Mouse (Mus musculus) left cerebral cortex, adult 9 months (tissue): ENCODE results near the gene Col5a2.
"Not testable (repeated sequence)": the region's sequence is repeated elsewhere in the genome, so short reads cannot be mapped to it uniquely, and the experiment has no call there.

ENCODE experiments used
- DNase-seq, 2 experiments: peaks; one replicate each; pipeline ENCODE4 v3.0.0; 2022; ENCODE audit warnings: low spot score in 2 of 2

Col5a2 gene

GRCm38 (mm10) chr1:45429145-45429544, 73.9 kb downstream of the Col5a2 start:
- DNase-seq = not testable (repeated sequence)

DNA sequence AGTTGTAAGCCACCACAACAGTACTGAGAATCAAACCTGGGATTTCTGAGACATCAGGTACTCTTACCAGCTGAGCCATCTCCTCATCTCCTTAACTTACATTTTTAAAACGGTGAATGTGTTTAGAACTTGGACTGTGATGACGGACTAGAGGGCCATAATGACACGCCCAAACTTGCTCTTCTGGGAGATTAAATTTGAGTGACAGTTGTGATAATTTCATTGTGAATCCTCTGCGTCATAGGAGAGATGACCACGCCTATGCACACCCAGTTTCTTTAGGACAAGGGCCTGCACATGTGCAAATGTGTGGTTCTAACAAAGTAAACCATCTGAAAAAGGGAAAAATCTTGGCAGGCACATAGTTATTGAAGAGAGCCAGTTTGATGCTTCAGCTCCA, 79.2 kb downstream of the Col5a2 start:
- DNase-seq = no peak

- DNase-seq = no peak
Observed at GRCm38 (mm10) chr1:45420554-45420953, 82.5 kb downstream of the Col5a2 start.

DNA sequence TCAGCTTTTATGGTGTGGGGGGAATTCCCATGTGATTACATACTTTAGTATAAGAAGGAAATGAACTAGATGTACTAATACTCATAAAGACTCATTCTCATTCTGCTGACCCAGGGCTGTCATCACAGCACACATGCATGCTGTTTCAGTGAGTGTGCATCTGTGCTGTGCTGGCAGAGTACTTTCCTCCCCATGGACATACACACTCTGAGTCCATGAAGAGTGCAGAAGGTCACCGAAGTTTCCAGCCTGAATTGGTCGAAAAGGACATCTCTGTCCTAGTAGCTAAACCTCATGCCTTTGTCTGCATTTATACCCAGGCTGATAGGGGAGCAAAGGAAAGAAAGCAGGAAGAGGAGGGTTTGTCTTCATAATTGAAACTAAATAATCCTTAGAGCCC, 83.2 kb downstream of the Col5a2 start:
- no peak for DNase-seq

GRCm38 (mm10) chr1:45381866-45382265, 121.2 kb downstream of the Col5a2 start:
- no peak for DNase-seq

DNA sequence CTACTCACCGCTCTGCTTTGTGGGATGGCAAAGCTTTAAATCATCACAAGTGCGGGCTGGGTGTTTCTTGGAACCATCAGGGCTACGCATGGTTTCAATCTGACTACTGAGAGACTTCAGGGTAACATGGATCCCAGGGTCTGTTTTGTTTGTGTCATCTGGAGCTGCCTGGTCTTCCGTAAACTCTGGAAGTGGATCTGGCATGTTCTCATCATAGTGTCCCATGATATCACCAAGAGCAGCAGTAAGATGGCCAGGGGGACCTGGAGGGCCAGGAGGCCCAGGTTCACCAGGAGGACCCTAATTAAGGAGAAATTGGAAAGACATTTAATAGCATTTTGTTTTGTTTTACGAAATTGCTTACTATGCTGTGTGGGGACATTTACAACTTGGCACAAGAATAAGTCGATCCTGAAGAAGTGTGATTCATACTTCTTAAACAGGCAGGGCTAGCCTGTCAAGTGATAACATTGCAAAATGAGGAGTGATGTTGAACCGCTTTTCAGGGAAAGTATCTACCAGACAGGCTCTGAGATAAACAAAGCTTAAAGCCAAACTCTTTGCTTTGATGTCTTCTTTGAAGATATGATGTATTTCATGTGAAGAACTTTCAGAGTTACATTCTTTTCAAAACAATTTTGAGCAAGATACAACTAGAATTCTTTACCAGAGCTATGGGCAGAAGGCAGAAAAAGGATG, 122.9 kb downstream of the Col5a2 start:
- no peak for DNase-seq

GRCm38 (mm10) chr1:45365427-45365826, 137.7 kb downstream of the Col5a2 start:
- no peak for DNase-seq

GRCm38 (mm10) chr1:45363274-45363673, 139.8 kb downstream of the Col5a2 start:
- DNase-seq = no peak

DNA sequence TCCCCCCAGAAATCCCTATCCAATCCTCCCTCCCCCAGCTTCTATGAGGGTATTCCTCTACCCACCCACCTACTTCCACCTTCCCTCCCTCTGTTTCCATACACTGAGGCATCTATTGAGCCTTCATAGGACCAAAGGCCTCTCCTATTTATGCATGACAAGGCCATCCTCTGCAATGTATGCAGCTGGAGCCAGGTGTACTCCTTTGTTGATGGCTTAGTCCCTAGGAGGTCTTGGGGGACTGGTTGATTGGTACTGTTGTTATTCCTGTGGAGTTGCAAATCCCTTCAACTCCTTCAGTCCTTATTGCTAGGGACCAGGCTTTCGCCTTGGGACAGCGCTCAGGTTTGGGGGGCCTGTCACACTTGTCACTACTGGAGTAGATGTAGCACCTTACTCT, 143.4 kb downstream of the Col5a2 start:
- DNase-seq = no peak

DNA sequence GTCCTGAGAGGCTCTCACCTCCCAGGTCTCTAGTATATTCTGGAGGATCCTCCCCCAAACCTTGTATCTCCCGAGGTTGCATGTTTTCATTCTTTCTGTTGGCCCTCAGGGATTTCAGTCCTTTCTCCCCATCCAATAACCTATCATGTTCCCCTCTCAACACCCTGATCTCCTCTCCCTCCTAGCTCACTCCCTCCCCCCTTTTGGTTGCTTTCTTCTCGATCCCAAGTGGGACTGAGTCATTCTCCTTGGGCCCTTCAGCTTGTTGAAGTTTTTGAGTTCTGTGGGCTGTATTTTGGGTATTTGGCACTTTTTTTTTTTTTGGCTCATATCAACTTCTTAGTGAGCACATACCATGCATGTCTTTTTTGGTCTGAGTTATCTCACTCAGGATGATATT, 143.9 kb downstream of the Col5a2 start:
- DNase-seq = no peak

DNA sequence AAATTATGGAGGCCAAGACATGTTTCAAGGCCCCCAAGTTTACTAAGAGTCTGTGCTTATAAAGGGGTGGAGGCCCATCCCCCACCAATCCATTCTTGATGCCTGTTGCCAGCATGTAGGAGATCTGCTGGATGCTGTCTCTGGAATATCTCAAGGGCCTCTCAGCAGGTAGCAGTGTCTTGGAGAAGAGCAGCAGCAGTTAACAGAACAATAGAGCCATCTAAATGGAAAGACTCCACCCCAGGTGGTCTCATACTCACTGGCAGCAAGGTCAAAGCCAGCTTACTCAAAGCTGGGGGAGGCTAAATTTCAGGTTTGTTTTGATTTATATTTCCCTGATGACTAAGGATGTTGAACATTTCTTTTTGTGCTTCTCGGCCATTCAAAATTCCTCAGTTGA, 145.1 kb downstream of the Col5a2 start:
- no peak for DNase-seq

- DNase-seq = peak; percentile 9 to 14
Observed at GRCm38 (mm10) chr1:45355944-45356343, 147.1 kb downstream of the Col5a2 start.

DNA sequence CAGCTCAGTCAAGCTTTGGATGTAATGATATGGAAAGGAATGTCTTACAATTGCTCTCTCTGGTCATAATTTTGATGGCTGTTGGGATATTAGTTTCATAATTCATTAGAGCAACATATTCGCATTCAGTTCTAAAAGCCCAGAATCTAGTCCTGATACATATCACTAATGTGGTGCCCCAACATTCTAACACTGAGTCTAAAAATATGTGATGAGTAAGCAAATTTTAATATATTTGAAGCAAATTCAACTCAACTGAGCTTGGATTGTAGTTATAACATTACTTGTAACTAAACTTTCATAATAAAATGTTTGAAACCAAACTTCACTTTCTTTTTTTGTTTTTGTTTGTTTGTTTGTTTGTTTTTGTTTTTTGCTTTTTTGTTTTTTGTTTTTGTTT, 173.9 kb downstream of the Col5a2 start:
- DNase-seq = no peak
